Mouse (Mus musculus) kidney, adult 18-20 months (tissue): ENCODE data around the gene Serpina11.
A peak's percentile ranks its signal among the peaks of the same experiment; 100 is the strongest.

Source experiments
- DNase-seq: peaks from one replicate; pipeline ENCODE4 v3.0.0; 2021

The Serpina11 gene

GRCm38 (mm10) chr12:103989857-103990256, at the start of gene Serpina11:
Gene Serpina11 (minus strand): TSS chr12:103989957.
- DNase-seq, result no peak

GRCm38 (mm10) chr12:104038181-104038580, 48.4 kb upstream of the Serpina11 start:
- no peak for DNase-seq

- no peak for DNase-seq
These were observed 44.0 kb upstream of the Serpina11 start for GRCm38 (mm10) chr12:104033752-104034151.

- peak; percentile 40 for DNase-seq
These were observed 40.2 kb upstream of the Serpina11 start for GRCm38 (mm10) chr12:104029986-104030385.

GRCm38 (mm10) chr12:104015280-104015679, 25.5 kb upstream of the Serpina11 start:
- DNase-seq, result no peak

GRCm38 (mm10) chr12:104013620-104014019, 23.9 kb upstream of the Serpina11 start, which contains the start of gene Serpina9:
Gene Serpina9 (minus strand): TSS chr12:104013755.
- no peak for DNase-seq

- DNase-seq, result no peak
These were observed 14.9 kb upstream of the Serpina11 start for GRCm38 (mm10) chr12:104004689-104005088.

- DNase-seq, result no peak
These were observed 13.5 kb upstream of the Serpina11 start for GRCm38 (mm10) chr12:104003238-104003612.

GRCm38 (mm10) chr12:104002569-104003237, 12.9 kb upstream of the Serpina11 start:
- DNase-seq, result peak; percentile 38

GRCm38 (mm10) chr12:104000594-104000993, 10.8 kb upstream of the Serpina11 start:
- DNase-seq, result no peak

GRCm38 (mm10) chr12:103999611-104000010, 9.9 kb upstream of the Serpina11 start:
- no peak for DNase-seq

- DNase-seq, result no peak
These were observed 6.8 kb upstream of the Serpina11 start for GRCm38 (mm10) chr12:103996513-103996912.

- peak; percentile 74 for DNase-seq
These were observed 5.7 kb upstream of the Serpina11 start for GRCm38 (mm10) chr12:103995292-103996072.

- no peak for DNase-seq
These were observed 3.2 kb upstream of the Serpina11 start for GRCm38 (mm10) chr12:103992945-103993344.

GRCm38 (mm10) chr12:103989514-103989767, 316 bp downstream of the Serpina11 start:
- DNase-seq, result no peak

- peak; percentile 8 for DNase-seq
These were observed 823 bp downstream of the Serpina11 start for GRCm38 (mm10) chr12:103988754-103989513.

GRCm38 (mm10) chr12:103985868-103986267, 3.9 kb downstream of the Serpina11 start:
- no peak for DNase-seq

GRCm38 (mm10) chr12:103984935-103985334, 4.8 kb downstream of the Serpina11 start:
- peak; percentile 48 for DNase-seq

- DNase-seq, result no peak
These were observed 8.0 kb downstream of the Serpina11 start for GRCm38 (mm10) chr12:103981646-103982360.

- DNase-seq, result no peak
These were observed 11.5 kb downstream of the Serpina11 start for GRCm38 (mm10) chr12:103978294-103978693.

GRCm38 (mm10) chr12:103977846-103978245, 11.9 kb downstream of the Serpina11 start:
- no peak for DNase-seq

GRCm38 (mm10) chr12:103977060-103977459, 12.7 kb downstream of the Serpina11 start:
- no peak for DNase-seq

GRCm38 (mm10) chr12:103971080-103971479, 18.7 kb downstream of the Serpina11 start:
- no peak for DNase-seq
